Mouse (Mus musculus) layer of hippocampus, adult 8-10 months (tissue): Measurements from ENCODE around the gene Tbx15. TPM values are rescaled to one million over a fixed set of nuclear protein-coding genes. Genes with fewer than 3 reads are reported as not detected.

Source experiments
- DNase-seq, 2 experiments: peaks; one replicate each; pipeline ENCODE4 v3.0.0; 2022; ENCODE audit warnings: low spot score in 2 of 2
- total RNA-seq, 4 experiments: library from RNA; stranded (reverse); gene quantifications; 2 replicates each; pipeline ENCODE4 v1.2.4; 2022

Tbx15 gene
- total RNA-seq, 4 experiments from 2014 or later: 0.47 to 1.8 (median 0.61) TPM

DNA sequence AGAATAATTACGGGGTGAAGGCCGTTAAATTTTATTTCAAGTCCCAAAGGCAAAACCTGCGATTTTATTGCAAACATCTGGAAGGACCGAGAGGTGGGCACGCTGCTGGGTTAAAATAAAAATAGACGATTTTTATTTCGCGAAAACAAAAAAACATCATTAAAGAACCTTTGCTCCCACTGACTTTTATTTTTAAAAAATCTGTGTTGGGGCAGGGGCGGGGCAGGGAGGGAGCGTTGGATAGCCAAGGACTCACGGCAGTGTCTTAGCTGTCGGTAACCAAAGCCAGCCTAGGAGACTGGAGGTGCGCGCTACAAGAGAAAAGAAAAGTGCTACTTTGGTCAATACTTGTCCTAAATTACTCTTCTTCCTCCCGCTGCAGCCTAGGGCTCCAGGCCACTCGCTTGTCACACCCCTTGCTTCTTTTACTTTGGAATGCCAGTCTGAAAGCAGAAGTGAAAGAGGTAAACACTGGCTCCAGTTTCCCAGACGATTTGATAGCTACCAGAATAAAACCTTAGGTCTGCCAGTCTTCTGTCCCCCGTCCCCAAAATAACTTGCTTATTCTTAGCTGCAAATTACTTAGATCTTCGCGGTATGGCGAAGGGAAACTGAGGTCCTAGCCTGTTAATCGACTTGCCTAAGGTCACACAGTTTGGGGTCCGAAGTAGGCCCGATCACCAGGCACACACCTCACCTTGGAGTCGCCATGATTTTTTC is 8.8 kb downstream of the Tbx15 start:
- DNase-seq: no peak

DNA sequence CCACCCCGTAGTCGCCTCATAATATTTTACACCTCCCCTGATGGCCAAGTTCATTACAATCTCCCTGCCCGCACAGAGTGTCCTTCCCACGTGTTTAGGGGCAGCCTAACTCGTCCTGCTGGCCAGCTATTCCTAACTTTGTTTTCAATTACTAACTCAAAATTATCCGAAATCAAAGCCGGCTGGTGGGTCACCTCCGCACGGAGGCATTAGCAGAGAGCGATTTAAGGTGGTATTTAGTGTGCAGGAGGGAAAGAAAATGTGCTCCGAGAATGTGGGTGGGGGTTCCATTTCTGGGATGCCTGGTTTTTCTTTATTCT is 9.3 kb downstream of the Tbx15 start:
- DNase-seq: no peak

DNA sequence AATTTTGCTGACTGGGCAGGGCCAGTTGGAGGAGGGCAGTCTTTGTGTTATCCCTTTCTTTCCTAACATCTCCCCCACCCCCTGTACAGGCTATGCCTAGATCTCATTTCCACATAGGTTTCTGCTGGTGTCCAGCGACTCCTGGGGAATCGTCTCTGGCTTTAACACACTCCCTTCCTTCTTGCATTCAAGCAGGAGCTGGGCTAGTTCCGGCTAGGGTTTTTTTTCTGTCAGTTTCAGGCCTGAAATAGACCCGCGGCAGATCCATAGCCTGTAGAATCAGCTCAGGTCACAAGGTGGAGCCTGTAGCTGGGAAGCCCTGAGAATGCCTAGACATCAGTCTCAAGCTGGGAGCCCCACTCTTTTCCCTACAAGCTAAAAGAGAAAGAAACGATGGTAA is 9.7 kb downstream of the Tbx15 start:
- DNase-seq: no peak

DNA sequence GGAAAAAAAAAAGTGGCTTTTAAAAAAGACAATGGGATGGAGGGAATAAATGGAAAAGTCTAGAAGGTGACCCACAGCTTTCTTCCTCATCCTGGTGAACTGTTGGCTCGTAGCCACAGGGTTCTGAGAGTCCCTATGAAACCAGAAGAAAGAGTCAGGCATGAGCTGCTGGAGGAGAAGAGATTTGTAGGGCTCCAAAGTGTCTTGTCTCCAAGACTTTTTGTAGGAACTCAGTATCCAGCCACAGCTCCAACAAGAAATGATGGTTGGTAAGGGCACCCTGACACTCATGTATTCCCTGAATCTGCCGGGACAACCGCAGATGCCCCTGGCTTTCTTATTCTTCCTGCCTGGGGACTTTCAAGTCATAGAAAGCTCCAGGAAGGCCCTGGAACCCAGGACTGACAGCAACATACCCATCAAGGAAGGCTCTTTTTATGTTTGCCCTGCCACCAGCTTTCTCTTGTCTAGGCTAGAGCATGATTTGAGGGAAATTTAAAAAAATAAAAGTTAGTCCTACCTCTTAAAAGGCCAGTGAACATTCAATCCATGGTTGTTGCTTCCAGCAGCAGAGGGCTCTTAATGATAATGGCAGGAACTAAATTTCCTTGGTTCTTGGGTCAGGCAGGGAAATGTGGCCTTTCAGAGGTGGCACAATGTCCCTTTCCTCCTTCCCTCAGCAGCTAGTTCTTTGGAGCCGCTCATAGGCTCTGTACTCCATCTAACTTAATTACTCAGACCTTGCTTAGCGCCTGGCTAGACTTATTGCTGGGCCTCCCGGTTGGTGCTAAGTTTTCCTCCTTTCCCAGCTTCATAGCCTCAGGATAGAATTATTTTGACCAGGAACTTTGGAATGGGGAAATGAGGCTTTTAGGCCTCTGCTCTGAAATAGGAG is 11.3 kb downstream of the Tbx15 start:
- DNase-seq: no peak

DNA sequence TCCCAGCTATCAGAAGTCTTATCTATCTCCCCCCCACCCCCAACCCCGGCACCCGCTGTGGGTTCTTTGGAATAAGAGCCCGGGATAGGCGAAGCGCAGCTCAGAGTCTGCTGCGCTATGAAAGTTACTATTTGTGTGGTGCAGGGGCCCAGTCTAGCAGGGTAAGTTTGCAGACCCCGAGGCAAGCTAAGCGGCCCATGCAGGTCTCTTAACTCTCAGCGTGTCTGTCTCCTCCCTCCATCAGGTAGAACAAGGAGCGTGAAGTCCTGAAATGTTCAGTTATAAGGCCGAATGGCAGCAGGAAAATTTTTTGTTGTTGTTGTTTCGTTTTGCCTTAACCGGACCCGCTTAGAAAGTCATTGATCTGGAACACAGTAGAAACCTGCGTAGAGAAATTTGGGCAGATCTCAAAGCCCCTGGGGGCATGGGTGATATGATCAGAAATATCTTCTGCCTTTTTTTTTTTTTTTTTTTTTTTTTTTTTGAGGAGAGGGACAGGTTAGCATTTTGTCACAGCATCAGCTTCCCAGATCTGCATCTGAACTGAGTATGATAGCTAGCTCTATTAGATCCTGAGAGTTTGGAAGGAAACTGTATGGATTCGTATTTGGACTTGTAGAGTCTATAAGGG is 12.4 kb downstream of the Tbx15 start:
- DNase-seq: no peak

DNA sequence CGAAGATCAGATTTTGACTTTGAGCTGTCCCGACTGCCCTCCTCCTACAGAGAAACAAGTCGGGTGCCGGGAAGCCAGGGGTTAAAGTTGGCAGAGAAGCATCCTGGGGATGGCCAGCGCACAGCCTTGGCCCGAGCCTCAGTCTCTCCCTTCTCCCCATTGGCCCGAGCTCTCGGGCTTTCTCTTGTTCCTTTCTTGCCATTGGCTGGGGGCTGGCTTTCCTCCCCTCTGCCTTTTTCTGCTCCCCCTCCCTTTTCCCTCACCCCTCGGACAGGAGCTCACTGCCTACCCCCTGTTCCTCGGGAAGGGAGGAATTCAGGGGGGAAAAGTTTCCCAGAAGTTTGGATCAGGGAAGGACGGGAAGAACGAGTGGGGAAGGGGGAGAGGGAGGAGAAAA is 12.9 kb downstream of the Tbx15 start:
- no peak for DNase-seq

DNA sequence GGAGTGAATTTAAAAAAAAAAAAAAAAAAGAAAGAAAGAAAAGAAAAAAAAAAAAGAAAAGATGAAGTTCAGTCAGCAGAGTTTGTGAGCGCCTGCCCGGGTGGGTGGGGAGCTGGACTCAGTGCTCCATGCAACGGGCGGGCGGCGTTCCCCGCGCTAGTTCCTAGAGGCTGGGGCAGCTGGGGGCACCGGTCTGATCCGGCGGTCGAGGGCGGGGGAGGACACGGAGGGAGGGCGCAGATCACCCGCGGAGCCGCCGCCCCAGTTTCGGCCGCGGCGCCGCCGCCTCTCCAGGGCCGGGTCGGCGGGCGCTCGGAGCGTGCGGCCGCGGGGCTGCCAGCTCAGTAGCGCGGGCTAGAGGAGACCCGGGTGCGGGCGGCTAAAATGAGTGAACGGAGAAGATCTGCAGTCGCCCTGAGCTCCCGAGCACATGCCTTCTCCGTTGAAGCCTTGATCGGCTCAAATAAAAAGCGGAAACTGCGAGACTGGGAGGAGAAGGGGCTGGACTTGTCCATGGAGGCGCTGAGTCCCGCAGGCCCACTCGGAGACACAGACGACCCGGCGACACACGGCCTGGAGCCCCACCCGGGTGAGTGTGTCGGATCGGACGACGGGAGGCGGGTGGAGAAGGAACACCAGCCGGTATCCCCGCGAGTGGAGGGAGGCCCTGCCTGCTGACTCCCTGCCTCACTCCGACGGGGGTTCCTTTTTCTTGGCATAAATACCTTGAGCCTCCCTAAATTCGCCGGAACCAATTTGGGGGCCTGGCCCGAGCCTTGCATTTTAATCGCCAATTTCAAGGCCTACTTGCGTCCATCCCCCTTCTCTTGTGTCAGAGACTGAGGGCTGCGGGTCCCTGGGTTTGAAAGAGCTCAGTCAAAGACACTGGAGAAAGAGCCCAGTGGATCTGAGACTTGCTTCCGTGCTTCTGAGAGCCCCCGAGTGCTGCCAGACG is 13.6 kb downstream of the Tbx15 start:
- DNase-seq: no peak

DNA sequence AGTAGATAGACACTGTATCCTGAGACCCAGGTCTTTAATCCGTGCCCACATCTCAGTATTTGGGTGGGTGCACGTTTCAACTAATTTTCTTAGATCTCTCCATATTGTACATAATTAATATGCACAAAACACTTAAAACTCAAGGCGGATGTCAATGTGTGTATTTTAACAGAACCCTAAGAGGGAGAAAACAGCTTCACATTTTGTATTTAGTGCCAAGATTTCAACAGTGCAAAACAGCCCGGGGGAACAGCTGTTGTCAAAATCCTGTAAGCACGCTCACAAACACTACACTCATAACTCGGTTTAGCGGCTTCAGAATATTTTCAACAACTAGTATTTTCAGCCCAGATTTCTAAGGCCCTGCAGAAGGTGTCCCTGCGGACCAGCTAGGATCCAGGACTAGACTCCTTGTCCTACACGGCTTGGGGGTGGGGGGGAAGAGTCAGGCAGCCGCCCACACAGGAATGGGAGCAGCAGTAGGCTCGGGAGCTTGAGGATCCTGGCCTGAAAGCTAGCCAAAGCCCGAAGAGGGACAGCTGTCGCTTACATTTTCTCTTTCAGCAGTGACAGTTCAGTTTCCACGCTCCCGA is 14.5 kb downstream of the Tbx15 start:
- DNase-seq: no peak

DNA sequence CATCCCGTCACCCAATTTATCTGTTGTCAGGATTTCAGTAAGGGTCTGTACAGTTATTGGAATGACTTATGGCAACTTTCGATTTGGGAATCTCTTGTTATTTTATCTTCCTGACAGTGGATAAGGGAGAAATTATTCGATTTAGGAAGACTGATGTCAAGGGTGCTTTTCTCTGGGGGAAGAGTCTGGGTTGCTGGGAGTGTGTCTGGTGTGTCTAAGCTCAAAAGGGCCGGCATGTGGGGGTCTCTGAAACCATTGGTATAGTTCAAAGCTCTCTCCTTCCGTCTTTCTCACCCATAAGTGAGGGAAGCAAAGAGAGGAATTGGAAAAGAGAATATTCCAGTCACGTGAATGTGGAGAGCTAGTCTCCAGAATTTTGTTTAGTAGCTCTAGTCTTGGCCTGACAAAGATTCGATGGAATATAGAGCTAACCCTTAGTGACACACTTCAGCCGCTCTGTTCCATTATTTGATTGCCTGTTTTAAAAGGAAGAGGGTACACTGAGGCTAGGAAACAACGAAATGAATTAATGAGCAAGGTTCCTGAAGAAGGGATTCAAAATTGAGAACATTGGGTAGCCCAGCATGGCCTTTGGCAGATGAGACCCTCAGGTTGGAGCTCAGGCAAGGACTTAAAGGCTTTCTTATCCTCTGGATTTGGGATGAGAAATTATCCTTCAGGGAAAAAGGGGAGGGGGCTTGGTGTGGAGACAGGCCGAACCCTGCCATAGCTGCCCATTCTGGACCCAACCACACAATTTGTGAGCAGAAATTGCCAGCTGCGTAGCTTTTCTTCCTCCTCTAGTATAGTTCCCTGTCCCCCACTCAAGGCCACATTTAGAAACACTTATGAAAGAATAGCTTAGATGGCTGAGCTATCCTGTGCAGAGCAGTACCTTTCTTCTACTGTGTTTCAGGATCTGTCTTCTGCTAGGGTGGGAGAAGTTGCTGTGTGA is 15.5 kb downstream of the Tbx15 start:
- DNase-seq: no peak

DNA sequence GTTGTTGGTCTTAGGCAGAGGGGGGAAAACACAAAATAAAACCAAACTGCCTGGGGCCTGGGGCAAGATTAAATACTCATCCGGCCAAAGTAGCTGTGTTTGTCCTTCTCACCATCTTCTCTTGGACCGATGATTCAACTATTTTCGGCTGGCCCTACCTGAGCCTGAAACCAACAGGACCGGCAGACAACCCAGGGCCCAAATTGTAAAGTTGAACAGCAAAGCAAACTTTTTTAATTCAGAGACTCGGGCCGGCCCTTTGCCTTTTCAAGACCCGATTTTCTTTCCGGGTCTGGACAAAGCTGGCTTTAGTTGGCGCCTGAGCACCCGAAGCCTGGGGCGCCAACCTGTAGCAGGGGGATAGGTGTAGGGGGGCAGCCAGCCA is 16.2 kb downstream of the Tbx15 start:
- no peak for DNase-seq

DNA sequence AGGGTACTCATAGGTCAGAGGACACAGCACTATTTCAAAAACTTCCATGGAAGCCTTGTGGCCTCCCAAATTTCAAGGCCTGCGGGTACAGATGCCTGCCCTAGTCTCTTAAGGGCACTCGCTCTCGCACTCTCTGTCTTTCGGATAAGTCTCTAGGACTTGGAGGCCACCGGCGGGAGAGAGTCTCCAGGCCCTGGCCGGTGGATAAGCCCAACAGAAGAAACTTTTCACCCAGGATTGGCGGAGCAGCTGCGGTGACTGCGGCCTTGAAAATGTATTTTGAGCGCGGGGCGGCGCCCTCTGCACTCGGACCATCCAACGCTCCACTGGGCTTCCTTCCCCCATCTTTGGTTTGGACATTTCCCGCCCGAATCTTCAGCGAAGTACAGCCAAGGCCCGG is 16.6 kb downstream of the Tbx15 start:
- DNase-seq: no peak

DNA sequence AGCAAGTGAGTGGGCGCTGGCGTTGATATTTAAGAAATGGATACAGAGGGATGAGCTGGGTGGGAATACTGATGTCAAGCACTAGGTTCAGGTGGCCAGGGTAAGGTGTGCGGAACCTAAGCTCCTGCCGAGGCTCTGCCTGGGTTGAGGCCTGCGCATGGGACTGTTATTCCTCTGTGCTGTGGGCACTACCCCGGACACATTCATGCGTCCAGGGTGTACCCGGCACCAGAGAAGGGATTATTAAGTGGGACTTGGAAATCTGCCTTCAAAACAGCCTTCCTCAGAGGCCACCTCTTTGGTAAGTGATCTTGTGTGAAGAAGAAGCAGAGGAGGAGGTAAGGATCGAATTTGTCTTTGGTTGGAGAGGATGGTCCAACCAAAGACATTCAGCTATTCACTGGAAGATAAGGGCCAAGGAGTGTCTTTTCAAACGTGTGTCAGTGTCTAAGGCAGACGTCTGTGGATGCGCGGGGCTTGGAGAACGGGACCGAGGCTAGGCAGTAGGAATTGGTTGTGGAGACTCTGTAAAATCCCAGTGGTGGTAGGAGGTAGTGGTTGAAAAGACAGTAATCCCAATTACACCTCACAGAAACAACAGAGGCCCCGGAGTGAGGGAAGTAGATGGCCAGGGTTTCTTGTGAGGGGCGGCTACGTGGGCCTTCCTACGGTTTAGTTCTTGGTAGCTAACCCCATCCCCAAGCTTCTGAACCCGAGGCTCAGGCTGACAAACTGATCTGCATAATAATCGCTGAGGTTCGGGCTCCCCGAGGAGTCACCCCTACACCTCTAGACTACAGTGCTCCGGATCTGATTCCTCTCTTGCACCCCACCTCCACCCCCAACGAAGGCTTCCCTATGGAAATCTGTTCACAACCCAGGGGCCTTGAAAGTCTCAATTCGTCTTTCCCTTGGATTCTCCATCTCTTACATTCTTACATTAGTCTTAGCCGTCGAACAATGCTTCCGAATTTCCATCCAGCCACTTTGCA is 17.7 kb downstream of the Tbx15 start:
- DNase-seq: no peak

DNA sequence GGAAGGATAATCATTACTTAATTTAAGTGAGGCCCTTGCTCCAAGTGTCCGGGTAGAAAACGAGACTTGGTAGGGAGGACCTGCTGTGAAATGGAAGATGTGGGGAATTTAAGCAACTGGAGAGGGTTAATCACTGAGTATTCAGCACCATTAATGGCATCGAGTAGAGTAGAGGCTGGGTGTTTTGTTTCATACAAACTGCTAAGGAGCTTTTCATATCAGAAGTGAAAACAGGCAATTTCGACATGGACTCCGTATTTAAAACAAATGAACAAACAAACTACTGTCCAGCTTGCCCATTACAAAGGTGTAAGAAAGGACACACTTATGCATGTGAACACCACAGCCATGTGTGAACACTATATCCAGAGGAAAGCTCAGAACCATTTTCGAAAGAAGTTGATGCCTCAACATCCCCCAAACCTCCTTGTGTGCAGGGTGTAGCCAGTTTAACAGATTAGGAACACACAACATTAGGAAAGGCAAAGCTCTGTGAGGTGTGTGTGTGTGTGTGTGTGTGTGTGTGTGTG is 19.6 kb downstream of the Tbx15 start:
- DNase-seq: no peak

DNA sequence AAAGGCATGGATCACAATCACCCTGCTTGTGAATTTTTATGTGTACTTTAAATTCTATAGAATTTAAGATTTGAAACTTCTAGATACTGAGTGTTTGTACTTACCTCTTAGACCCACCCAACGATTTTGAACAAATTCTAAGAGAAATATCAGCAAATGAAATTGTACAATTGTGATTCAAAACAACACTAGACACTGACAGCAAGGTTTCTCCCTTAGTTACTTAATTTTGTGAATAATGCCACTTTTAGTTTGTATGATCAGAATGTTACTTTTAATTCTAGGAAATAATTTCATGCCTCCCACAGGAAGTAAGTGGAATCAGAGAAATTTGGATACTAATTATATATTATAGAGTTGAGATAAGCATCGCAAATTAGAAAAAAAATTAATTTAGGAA is 20.2 kb downstream of the Tbx15 start:
- no peak for DNase-seq

DNA sequence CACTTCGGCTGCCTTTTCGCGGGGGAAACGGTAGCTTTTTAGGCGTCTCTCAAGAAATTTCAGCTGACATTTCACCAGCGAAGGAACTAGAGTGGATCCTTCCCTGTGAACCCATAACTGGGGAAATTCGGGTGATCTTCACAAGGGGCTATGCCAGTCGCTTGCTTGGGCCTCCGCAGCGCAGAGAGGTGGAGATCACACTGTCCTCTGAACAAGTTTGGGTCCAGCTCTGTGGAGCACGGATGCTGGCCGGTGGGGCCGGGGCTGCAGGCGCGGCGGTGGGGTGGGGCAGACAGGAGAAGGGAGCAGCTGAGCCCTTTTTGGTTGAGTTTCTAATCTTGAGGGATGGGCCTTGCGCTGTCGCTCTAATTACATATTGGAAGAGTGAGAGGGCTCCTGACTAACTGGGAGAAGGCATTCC is 21.2 kb downstream of the Tbx15 start:
- no peak for DNase-seq

DNA sequence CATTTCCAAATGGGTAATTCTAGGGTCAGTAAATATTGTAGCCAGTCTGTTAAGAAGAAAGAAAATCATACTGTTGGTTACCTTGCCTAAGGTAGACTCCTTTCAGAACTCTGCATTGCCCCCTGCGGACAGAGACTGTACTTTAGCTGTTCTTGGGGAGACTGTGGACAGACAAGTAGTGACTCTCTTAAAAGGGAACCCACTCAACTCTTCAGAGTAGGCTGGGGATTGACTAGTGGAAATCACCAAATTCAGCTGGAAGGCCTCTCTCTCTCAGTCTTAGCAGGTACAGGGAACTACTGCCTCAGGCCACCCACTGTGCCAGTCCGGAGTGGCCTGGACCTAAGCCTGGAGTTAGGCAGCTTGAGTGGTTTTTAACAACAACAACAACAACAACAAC is 21.8 kb downstream of the Tbx15 start:
- DNase-seq: no peak

DNA sequence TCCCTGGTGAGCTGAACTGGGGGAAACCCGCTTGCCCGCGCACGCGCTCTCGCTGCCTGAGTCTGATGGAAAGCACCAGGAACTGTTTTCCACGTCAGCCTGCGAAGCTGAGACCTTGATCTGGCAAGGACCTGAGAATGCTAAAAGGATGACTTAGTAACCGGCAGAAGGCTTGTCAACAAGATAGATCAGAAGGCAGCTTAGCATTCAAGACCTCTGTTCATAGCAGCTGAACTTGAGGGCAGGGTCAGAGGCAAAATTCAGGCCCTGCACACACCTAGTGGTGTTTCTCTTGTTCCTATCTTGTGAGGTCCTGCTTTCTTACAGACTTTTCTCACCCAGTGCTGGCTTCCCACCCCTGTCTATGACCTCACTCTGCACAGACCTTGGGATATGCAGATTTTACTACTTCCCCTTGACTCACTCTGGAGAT is 23.3 kb downstream of the Tbx15 start:
- DNase-seq: no peak

DNA sequence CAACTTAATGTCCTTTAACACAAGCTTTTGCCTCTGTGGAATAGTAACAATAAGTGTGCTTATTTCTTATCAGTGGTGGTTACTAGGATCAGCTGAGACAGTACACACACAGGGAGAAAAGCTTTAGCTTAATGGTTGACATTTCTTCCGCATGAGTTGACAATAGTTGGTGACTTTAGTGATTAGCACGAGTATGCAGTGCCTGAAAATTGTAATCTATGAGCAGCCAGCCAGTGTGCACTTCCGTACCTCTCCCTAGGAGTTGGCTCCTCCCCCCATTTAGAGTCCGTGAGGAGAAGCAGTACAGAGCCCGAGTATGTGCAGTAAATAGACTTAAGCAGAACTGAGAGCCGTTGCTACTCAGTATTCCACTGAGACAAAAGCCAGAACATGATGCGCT is 24.5 kb downstream of the Tbx15 start:
- DNase-seq: no peak
